In genomic region chr17:84579817-84580216, GRCm38 (mm10) we compare ENCODE assay signal across 11 mouse cellular contexts.
"Had no signal": no experiment of that assay in that cellular context is flagged by ENCODE, and none has a peak within 500 bp of the region (broad histone marks: within the 10 kb centered on the region; RNA-seq: fewer than 3 reads in every experiment).

No protein-coding gene starts in this region.

- ATAC-seq: intestine, embryonic 16.5 days had no signal

- H3K9me3 ChIP-seq: midbrain, embryonic 12.5 days; neural tube, embryonic 15.5 days had no signal

- DNase-seq: kidney, postnatal 14 days; left cerebral cortex, postnatal 4 days; lung, adult 18-20 months; right cerebral cortex, adult 18-20 months; right cerebral cortex, postnatal 25 days; thymus, postnatal 36 days had no signal

- H3K9ac ChIP-seq: liver, embryonic 14.5 days; midbrain, embryonic 12.5 days; neural tube, embryonic 15.5 days had no signal

- H3K4me3 ChIP-seq: midbrain, embryonic 12.5 days; myocyte; neural tube, embryonic 15.5 days had no signal

- H3K27me3 ChIP-seq: midbrain, embryonic 12.5 days; neural tube, embryonic 15.5 days had no signal

- H3K36me3 ChIP-seq: midbrain, embryonic 12.5 days; neural tube, embryonic 15.5 days had no signal

- H3K4me1 ChIP-seq: midbrain, embryonic 12.5 days; neural tube, embryonic 15.5 days had no signal

- H3K4me2 ChIP-seq: midbrain, embryonic 12.5 days; neural tube, embryonic 15.5 days had no signal

- H3K27ac ChIP-seq: liver, embryonic 14.5 days; midbrain, embryonic 12.5 days; neural tube, embryonic 15.5 days had no signal
